Mouse (Mus musculus) thymus, adult 2 months (tissue): ENCODE measurements around the gene Abt1.

ENCODE experiments used
- CTCF ChIP-seq: fragments of 200-500 bp; IDR thresholded peaks from 2 replicates; pipeline ENCODE4 v1.5.1; 2012; ENCODE audit warnings: mild to moderate bottlenecking, control low read depth, low read length, moderate library complexity, borderline replicate concordance; ENCODE audit not compliant: control insufficient read depth, poor library complexity, insufficient read depth; ENCODE audit errors: extremely low read depth
- POLR2A ChIP-seq: fragments of 200-500 bp; IDR thresholded peaks from 2 replicates; pipeline ENCODE4 v1.6.1; 2012; ENCODE audit warnings: mild to moderate bottlenecking, low read length, control low read depth, moderate library complexity; ENCODE audit not compliant: control insufficient read depth, poor library complexity, insufficient read depth; ENCODE audit errors: extremely low read depth

DNA sequence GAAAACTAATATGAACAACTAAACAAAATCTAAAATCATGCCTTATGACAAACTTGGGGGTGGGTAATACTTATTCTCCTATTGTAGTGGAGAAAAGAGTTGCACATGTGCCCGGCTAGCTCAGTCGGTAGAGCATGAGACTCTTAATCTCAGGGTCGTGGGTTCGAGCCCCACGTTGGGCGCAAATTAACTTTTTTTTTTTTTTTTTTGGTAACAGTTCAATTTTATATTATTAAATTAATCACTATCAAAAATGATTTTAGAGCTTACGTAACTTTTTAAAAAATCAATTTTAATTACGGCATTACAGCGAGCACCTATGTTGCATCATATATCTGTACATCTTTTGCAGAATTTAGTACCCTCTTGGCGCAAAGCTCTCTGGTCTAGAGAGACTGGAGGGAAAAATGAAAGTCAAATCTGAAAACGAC, 12.6 kb upstream of the Abt1 start:
- TF ChIP-seq POLR2A, result no peak
- no peak for TF ChIP-seq CTCF
